Mouse (Mus musculus) forebrain, embryonic 13.5 days (tissue): ENCODE measurements around the gene Mmel1. TPM values are rescaled to one million over a fixed set of nuclear protein-coding genes. Genes with fewer than 3 reads are reported as not detected.

Source experiments
- ATAC-seq: fragments of 200-750 bp; cut with Nextera tagmentation; 2 replicates; pipeline ENCODE4 v1.8.0; 2017
- H3K27ac ChIP-seq: fragments of 300-500 bp; sonication (generic); 2 replicates; pipeline ENCODE4 v1.5.1; 2015; ENCODE audit warnings: inconsistent platforms, mild to moderate bottlenecking, moderate library complexity
- H3K27me3 ChIP-seq: fragments of 300-500 bp; sonication (generic); 2 replicates; pipeline ENCODE4 v1.6.1; 2015; ENCODE audit warnings: mild to moderate bottlenecking, inconsistent platforms
- H3K36me3 ChIP-seq: fragments of 300-500 bp; sonication (generic); 2 replicates; pipeline ENCODE4 v1.6.1; 2015; ENCODE audit warnings: mild to moderate bottlenecking, inconsistent platforms; ENCODE audit not compliant: poor library complexity, severe bottlenecking
- H3K4me1 ChIP-seq: fragments of 300-500 bp; sonication (generic); 2 replicates; pipeline ENCODE4 v1.6.1; 2015; ENCODE audit warnings: inconsistent platforms
- H3K4me2 ChIP-seq: fragments of 300-500 bp; sonication (generic); 2 replicates; pipeline ENCODE4 v1.6.1; 2015; ENCODE audit warnings: inconsistent platforms, mild to moderate bottlenecking, moderate library complexity
- H3K4me3 ChIP-seq: fragments of 300-500 bp; sonication (generic); 2 replicates; pipeline ENCODE4 v1.5.1; 2015; ENCODE audit warnings: mild to moderate bottlenecking, inconsistent platforms
- H3K9ac ChIP-seq: fragments of 300-500 bp; sonication (generic); 2 replicates; pipeline ENCODE4 v1.6.1; 2015; ENCODE audit warnings: mild to moderate bottlenecking, inconsistent platforms
- H3K9me3 ChIP-seq: fragments of 300-500 bp; sonication (generic); replicated peaks from 2 replicates; pipeline ENCODE4 v1.6.1; 2016; ENCODE audit warnings: inconsistent platforms
- WGBS: fragments of 180-500 bp; shearing (Covaris S2); methylation state at CpG from one replicate; pipeline ENCODE4 v1.1.7; 2015; 5-methylcytosine and 5-hydroxymethylcytosine counted together
- polyA plus RNA-seq: library from polyadenylated mRNA; unstranded; fragments of >200 nt; fragmentation: Nextera tagmentation; extraction: Ambion mirVana; gene quantifications from 2 replicates; pipeline ENCODE4 v1.2.1, GENCODE M21; 2015

Gene Mmel1
- polyA plus RNA-seq, 1 experiment from 2014 or later = 0.12 TPM

DNA sequence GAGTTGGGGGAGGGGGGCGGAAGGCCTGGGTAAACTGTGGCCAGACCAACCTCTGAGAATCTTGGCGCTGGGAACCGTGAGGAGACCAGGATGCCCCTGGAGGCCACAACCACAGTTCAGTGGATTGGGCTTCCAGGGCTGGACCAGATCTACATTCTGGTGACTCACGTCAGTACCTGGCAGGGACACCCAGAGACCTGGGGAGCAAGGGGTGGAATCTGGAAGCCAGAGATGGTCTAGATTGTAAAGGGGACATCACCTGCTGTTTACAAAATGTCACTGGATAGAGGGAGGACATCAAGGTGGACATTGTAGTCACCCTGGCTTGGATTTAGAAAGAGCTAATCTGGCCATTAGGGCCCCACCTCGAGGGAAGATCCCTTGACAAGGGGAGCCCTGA lies 26.2 kb downstream of the Mmel1 start:
- H3K9me3 ChIP-seq = no peaks in the 10 kb centered on the region
- WGBS = 85% methylated on average over 5 of the region's 5 CpGs
- no peak for ATAC-seq
- no peak overlapping the region for H3K9ac ChIP-seq
- H3K27ac ChIP-seq = no peak overlapping the region
- peaks cover 22% of the 10 kb centered on the region for H3K4me1 ChIP-seq
- H3K27me3 ChIP-seq = 0 out of 2 replicates have a peak, but pooled peaks cover 13% of the 10 kb centered on the region
- H3K36me3 ChIP-seq = 0 out of 2 replicates have a peak, but pooled peaks cover 5% of the 10 kb centered on the region
- no peak overlapping the region for H3K4me2 ChIP-seq
- H3K4me3 ChIP-seq = no peak overlapping the region

DNA sequence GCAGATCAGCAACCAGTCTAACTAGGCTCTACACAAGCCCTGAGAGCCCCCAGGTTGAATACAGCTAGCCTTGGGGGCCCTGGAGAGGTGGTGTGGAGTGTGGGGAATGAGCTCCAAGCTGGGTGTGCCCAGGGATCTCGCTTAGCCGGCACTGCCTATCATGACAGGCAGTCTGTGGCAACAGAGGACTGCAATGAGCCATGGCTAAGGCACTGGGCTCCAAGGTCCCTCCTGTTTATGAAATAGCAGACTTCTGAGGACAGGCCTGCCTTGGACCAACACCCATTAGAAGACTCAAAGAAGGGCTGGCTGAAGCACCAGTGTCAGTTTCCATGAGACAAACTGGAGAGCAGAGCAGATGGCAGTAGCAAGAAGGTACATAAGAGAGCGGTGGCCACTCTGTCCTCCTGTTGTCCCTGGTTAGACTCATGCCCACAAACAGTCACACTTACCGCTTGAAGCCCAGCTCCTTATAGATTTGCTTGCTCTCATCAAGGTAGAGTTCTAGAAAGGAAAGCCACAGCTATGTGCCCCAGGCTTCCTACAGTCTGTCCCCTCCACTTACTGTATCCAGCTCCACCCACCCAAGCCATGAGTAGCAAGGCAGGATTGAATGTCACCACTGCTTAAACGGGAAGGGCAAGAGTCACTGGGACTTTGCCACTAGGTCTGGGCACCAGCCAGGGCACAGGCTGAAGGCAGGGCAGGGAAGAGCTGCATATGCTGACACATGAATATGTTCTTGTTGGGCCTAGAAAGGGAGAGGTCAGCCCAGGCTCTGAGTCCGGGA lies 28.5 kb downstream of the Mmel1 start:
- H3K4me3 ChIP-seq = peak overlapping the region; percentile 56
- peak overlapping the region; percentile 66 for H3K9ac ChIP-seq
- 73% methylated on average over 6 of the region's 6 CpGs for WGBS
- H3K36me3 ChIP-seq = 0 out of 2 replicates have a peak, but pooled peaks cover 5% of the 10 kb centered on the region
- no peak overlapping the region for H3K27ac ChIP-seq
- no peak for ATAC-seq
- H3K9me3 ChIP-seq = no peaks in the 10 kb centered on the region; the same call in 1 of the 2 replicates
- peak overlapping the region; percentile 83 for H3K4me2 ChIP-seq
- 0 out of 2 replicates have a peak, but pooled peaks cover 8% of the 10 kb centered on the region for H3K27me3 ChIP-seq
- H3K4me1 ChIP-seq = peaks cover 22% of the 10 kb centered on the region

DNA sequence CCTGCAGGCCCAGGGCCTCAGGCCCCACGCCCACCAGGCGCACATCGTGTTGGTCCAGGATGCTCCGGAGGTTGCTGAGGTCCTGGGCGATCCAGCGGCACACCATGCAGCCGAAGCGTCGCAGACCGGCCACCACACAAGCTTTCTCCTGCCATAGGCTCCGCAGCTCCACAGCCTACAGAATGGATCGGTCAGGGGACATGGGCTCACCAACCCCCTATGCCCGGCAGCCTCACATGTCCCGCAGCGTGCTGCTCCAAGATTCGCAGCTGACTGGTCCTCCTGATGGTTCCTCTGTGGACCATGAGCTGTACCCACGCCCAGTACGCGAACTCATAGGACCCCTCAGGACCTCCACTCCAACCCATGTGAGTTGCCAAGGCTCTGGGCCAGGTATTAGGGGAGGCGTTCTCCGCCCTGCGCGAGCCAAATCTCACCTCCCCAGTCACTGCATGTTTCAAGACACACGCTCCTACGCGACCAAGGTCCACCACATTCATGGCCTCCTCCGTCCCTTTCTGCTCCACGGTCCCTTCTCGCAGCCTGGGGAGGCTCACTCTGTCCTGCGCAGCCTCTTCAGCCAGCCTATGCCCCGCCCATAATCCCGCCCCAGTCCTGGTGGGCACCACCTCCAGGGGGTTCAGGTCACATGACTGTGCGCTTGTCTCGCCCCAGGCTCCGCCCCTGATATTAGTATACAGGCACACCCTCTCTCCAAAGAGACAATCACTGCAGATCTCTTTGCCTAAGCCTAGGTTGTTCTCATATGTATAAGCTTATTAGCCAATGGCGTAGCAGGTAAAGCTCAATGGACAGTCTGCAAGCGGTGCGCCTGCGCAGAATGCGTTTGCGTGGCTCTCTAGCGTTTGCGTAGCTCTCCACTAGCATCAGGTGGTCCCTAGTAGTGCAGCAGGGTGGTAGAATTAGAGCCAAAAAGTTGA lies 29.4 kb downstream of the Mmel1 start, which contains the start of gene Fam213b:
Gene Fam213b (minus strand): TSS at position 630 of the 941 bp plus-strand sequence.
- Histone ChIP-seq H3K9ac (peak within 1 kb of the TSS; percentile 66), H3K27me3 (0 out of 2 replicates have a peak, but pooled peaks cover 12% of the 10 kb centered on the region), H3K4me1 (peaks cover 22% of the 10 kb centered on the region), H3K4me3 (peak within 1 kb of the TSS; percentile 56), H3K4me2 (peak within 1 kb of the TSS; percentile 83), H3K9me3 (no peaks in the 10 kb centered on the region; the same call in 1 of the 2 replicates), H3K36me3 (0 out of 2 replicates have a peak, but pooled peaks cover 5% of the 10 kb centered on the region), H3K27ac (no peak within 1 kb of the TSS)
- peak; percentile 98 for ATAC-seq
- WGBS = 3% methylated on average over 43 of the region's 43 CpGs

GRCm38 (mm10) chr4:154902371-154902770 lies 33.0 kb downstream of the Mmel1 start:
- WGBS = 91% methylated on average over 2 of the region's 2 CpGs
- Histone ChIP-seq H3K9ac (no peak overlapping the region), H3K4me2 (no peak overlapping the region), H3K4me1 (peaks cover 23% of the 10 kb centered on the region), H3K27ac (no peak overlapping the region), H3K4me3 (no peak overlapping the region), H3K27me3 (0 out of 2 replicates have a peak, but pooled peaks cover 7% of the 10 kb centered on the region), H3K36me3 (no peaks in the 10 kb centered on the region), H3K9me3 (no peaks in the 10 kb centered on the region; the same call in 1 of the 2 replicates)
- ATAC-seq = no peak

DNA sequence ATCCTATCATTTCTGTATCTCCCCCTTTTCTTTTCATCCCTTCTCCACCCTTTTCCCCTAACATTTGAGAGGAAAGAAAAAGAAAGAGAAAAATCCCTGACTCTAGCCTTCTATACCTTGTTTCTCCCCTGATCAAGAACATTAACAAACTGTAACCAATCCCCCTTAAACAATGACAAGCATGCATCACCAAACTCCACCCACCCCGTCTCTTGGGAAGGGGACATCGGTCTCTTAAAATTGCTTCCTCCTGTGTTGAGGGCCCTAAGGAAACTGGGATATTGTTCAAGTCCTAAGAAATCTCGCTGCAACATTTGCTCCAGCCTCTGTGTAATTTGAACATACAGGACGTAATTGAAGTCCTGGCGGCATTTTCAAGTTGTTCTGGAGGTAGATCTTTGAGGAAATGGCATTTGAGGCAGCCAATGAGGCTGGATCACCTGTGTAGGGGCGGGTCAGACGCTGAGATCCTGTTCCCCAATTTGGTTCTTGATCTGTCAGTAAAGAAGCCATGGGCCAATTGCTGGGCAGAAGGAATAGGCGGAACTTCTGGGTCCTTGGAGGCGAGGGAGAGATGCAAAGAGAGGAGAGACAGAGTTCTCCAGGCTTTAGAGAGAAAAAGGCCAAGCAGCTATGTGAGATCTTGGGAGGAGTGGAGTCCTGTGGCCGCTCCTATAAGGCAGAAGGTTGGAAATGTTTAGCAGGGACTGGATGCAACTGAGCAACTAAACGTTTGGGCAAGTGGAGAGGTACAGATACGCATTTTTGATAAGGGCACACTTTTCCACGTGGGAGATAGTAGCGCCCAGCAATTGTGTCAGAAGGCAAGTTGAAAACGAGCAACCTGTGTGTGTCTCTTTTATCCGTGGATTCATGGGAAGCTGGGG lies 35.0 kb downstream of the Mmel1 start:
- peak; percentile 96 for ATAC-seq
- no peak overlapping the region for H3K27ac ChIP-seq

GRCm38 (mm10) chr4:154907833-154908232 lies 38.4 kb downstream of the Mmel1 start:
- no peaks in the 10 kb centered on the region for H3K36me3 ChIP-seq
- no peak overlapping the region for H3K4me2 ChIP-seq
- 0 out of 2 replicates have a peak overlapping the region, but pooled peaks have one; percentile 8 for H3K9ac ChIP-seq
- 0 out of 2 replicates have a peak, but pooled peaks cover 4% of the 10 kb centered on the region for H3K27me3 ChIP-seq
- ATAC-seq = peak; percentile 84
- 46% methylated on average over 17 of the region's 17 CpGs for WGBS
- no peak overlapping the region for H3K27ac ChIP-seq
- no peaks in the 10 kb centered on the region for H3K9me3 ChIP-seq
- no peak overlapping the region for H3K4me3 ChIP-seq
- peaks cover 12% of the 10 kb centered on the region; the same call in 1 of the 2 replicates for H3K4me1 ChIP-seq

More for the DNA sequence above, 35.0 kb downstream of the Mmel1 start:
- no peaks in the 10 kb centered on the region; the same call in 1 of the 2 replicates for H3K9me3 ChIP-seq
- 0 out of 2 replicates have a peak, but pooled peaks cover 4% of the 10 kb centered on the region for H3K27me3 ChIP-seq
- 3% methylated on average over 16 of the region's 16 CpGs for WGBS
- H3K4me2 ChIP-seq = peak overlapping the region; percentile 65
- peak overlapping the region; percentile 39 for H3K4me3 ChIP-seq
- no peaks in the 10 kb centered on the region for H3K36me3 ChIP-seq
- peaks cover 12% of the 10 kb centered on the region; the same call in 1 of the 2 replicates for H3K4me1 ChIP-seq
- peak overlapping the region; percentile 62 for H3K9ac ChIP-seq

GRCm38 (mm10) chr4:154908490-154908889 lies 39.1 kb downstream of the Mmel1 start:
- WGBS = 88% methylated on average over 5 of the region's 5 CpGs
- H3K27ac ChIP-seq = no peak overlapping the region

DNA sequence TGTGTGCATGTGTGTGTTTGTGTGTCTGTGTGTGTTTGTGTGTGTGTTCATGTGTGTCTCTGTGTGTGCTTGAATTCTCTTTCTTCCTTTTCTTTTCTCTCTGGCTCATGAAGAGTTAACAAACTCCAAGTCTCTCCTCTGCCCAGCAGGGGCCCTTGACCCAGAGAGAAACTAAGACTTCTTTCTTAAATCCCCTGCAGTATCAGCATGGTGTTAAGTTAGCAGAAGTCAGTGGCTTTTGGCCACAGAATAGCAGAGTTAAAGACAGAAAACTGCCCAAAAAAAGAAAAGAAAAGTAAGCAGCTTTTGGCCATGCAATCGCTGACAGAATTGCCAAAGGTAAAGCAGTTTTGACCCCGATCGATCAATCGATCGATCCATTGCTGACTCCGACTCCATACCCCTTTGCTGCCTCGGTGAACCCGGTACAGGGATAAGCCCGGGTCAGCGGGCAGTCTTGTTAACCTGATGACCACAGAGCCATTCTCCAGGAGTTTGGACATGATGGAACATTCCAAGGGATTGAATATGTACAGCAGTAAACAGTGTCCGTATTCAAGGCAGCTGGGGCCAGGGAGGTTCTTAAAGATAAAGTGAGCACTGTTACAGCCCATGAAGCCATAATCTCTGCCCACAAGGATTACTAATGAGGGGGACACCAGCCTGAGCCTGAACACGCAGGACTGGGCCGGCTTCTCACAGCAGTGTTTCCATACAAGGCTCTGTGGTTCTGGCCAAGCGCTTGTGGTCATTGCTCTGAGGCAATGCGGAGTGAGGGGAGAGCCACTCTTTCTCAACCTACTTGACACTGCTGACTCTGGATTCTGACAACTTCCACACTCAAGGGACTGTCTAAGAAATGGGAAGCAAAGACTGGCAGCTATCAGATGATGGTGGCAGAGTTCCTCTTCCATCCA lies 41.5 kb downstream of the Mmel1 start:
- Histone ChIP-seq H3K27me3 (0 out of 2 replicates have a peak, but pooled peaks cover 2% of the 10 kb centered on the region), H3K27ac (no peak overlapping the region), H3K9me3 (no peaks in the 10 kb centered on the region), H3K9ac (no peak overlapping the region), H3K4me1 (peaks cover 3% of the 10 kb centered on the region; the same call in 1 of the 2 replicates), H3K36me3 (no peaks in the 10 kb centered on the region), H3K4me3 (no peak overlapping the region), H3K4me2 (no peak overlapping the region)
- ATAC-seq = no peak
- 14% methylated on average over 15 of the region's 15 CpGs for WGBS

More at GRCm38 (mm10) chr4:154908490-154908889, 39.1 kb downstream of the Mmel1 start:
- H3K4me1 ChIP-seq = peaks cover 12% of the 10 kb centered on the region; the same call in 1 of the 2 replicates
- H3K4me2 ChIP-seq = no peak overlapping the region
- 0 out of 2 replicates have a peak, but pooled peaks cover 2% of the 10 kb centered on the region for H3K27me3 ChIP-seq
- H3K36me3 ChIP-seq = no peaks in the 10 kb centered on the region
- ATAC-seq = no peak
- H3K9me3 ChIP-seq = no peaks in the 10 kb centered on the region
- H3K4me3 ChIP-seq = no peak overlapping the region
- no peak overlapping the region for H3K9ac ChIP-seq

DNA sequence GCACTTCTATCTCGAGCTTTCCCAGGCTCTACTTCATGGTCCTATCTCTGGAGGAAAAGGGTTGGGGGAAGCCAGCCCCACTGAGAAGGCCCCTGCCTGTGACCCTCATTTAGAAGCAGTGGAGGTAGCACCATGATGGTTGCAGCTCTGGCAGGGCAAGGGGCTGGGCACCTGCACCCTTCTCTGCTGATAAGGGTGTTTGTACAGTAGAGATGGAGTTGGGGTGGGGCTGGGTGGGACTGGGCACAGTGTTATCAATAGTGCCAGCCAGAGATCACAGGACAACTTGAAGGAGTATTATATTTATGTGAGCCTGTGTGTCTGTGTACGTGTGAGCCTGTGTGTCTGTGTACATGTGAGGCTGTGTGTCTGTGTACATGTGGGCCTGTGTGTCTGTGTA lies 42.3 kb downstream of the Mmel1 start:
- H3K27me3 ChIP-seq = 0 out of 2 replicates have a peak, but pooled peaks cover 2% of the 10 kb centered on the region
- no peaks in the 10 kb centered on the region for H3K9me3 ChIP-seq
- no peak overlapping the region for H3K4me2 ChIP-seq
- 72% methylated on average over 2 of the region's 2 CpGs for WGBS
- H3K9ac ChIP-seq = no peak overlapping the region
- no peak overlapping the region for H3K27ac ChIP-seq
- no peaks in the 10 kb centered on the region for H3K36me3 ChIP-seq
- no peak overlapping the region for H3K4me3 ChIP-seq
- H3K4me1 ChIP-seq = peaks cover 3% of the 10 kb centered on the region; the same call in 1 of the 2 replicates
- no peak for ATAC-seq

- WGBS = 93% methylated on average over 3 of the region's 3 CpGs
Observed at GRCm38 (mm10) chr4:154913845-154914244, 44.5 kb downstream of the Mmel1 start.

More at GRCm38 (mm10) chr4:154913845-154914244, 44.5 kb downstream of the Mmel1 start:
- Histone ChIP-seq H3K36me3 (no peaks in the 10 kb centered on the region), H3K9ac (no peak overlapping the region), H3K4me3 (no peak overlapping the region), H3K4me1 (no peaks in the 10 kb centered on the region), H3K4me2 (no peak overlapping the region), H3K27me3 (0 out of 2 replicates have a peak, but pooled peaks cover 2% of the 10 kb centered on the region), H3K9me3 (no peaks in the 10 kb centered on the region), H3K27ac (no peak overlapping the region)
- no peak for ATAC-seq
